Mouse (Mus musculus) frontal cortex, adult (tissue): ENCODE measurements around the gene Cdk15.

Experiments used
- ATAC-seq: cut with Nextera tagmentation; 2 replicates; pipeline ENCODE4 v1.9.2; 2017; ENCODE audit warnings: mild to moderate bottlenecking, moderate library complexity, mixed read lengths; ENCODE audit not compliant: low TSS enrichment

Gene Cdk15

DNA sequence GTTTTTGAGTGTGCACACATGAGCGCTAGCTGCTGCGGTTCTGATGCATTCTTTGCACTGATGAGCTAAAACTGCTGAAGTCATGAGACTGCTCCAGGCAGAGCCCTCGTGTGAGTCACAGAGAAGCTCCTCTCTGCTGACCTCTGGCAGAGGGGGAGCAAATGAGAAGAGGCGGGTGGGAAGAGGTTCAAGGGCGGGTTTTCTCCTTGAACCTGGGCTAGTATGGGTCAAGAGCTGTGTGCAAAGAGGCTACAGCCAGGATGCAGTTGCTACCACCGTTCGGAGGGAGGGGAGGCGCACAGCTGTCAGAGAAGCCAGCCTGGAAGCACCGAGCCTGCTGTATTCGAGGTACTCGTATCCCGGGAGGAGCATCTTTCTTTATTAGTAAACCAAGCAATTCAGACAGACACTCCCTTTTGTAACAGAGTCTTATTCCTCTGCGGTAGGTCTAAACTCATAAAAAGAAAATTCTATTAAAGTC, at the start of gene Cdk15:
Gene Cdk15, plus strand, starts transcription at position 156 of the 481 bp plus-strand sequence.
- peak; percentile 65 for ATAC-seq

DNA sequence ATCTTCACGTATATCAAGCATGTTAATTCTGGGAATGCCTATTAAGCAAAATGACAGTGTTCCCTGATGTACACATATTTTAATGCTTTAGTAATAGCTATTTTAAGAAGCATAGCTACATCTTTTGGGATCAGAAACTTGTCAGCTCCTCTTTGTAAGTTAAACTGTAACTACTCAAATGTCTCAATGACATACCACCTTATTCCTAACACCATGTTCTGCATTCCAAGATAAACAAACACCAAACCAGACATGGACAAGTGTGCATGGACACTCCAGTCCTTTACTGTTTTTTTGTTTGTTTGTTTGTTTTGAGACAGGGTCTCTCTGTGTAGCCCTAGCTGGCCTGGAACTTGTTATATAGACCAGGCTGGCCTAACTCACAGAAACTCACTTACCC, 48.4 kb upstream of the Cdk15 start:
- no peak for ATAC-seq

GRCm38 (mm10) chr1:59211651-59212050, 45.1 kb upstream of the Cdk15 start:
- ATAC-seq: no peak

GRCm38 (mm10) chr1:59212076-59212779, 44.5 kb upstream of the Cdk15 start:
- ATAC-seq: no peak

DNA sequence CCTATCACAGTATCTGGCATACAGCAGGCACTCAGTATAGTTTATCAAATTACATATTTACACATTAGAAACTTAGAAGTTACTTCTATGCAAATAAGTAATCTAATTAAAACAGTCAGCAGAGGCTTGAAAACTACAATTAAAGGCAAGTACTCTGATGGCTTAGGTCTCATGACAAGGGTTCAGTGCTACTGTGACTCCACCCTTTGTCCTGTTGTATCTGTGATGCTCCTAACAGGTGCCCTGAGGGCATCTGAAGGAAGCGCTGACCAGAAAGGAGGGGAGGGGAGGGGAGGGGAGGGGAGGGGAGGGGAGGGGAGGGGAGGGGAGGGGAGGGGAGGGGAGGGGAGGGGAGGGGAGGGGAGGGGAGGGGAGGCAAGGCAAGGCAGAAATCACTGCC, 43.8 kb upstream of the Cdk15 start:
- ATAC-seq: no peak

GRCm38 (mm10) chr1:59215446-59215845, 41.3 kb upstream of the Cdk15 start:
- ATAC-seq: 0 out of 2 replicates have a peak, but pooled peaks have one; percentile 20

- no peak for ATAC-seq
These were observed 36.3 kb upstream of the Cdk15 start for GRCm38 (mm10) chr1:59220371-59220770.

GRCm38 (mm10) chr1:59221591-59221990, 35.1 kb upstream of the Cdk15 start:
- ATAC-seq: no peak

DNA sequence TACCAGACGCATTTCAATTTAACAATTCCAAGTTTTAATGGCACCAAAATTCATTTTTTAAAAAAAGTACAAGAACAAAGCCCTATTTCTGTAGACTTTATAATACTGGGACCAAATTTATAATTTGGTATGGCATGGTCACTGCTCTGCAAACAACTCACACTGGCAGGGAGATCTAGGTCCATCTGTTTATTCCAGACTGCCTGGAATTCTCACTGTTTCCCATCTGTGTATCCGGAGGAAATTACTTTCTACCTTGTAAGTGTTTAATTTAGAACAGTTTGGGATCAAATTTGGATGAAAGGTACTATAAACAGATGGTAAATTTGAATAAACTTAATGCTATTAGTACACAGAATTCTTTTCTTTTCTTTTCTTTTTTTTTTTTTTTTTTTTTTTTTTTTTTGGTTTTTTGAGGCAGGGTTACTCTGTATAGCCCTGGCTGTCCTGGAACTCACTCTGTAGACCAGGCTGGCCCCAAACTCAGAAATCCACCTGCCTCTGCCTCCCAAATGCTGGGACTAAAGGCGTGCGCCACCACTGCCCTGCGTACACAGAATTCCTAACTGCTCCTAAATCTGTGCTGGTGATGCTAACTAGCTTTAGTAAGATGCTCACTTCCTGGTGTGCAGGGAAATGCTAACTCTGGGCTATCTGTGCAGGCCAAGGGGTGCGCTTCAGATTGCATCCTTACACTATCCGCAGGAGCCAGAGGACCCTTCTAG, 34.4 kb upstream of the Cdk15 start:
- no peak for ATAC-seq

DNA sequence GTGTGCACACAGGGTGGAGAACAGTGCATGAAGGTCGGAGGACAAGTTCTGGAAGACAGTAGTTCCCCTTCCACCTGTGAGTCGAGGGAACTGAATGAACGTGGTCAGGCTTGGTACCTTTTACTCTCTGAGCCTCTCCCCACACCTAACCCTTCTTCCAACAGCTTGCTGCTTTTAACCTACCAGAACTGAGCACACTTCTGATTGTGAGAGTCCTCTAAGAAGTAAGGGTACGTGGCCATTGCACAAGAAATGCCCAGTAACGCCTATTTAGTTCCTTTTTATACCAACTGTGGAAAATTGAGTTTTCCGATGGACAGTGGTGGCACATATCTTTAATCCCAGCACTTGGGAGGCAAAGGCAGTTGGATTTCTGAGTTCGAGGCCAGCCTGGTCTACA, 28.2 kb upstream of the Cdk15 start:
- no peak for ATAC-seq

DNA sequence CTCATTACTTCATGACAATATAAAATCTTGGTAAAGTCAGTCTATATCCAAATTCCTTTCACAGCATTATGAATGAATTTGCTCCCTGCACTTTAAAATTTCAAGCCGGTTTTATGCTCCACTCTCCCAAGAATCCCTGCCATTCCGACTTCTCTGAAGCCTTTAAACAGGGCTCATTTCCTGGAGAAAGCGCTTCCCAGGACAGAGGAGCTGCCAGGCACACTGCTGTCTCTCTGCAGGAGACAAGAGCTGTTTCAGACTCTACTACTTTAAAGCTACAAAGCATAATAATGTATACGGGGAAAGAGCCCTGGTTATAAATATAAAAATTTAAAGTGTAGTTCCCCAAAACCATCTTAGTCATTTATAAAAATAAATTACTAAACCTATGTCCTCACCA, 27.5 kb upstream of the Cdk15 start:
- no peak for ATAC-seq

GRCm38 (mm10) chr1:59236856-59237441, 19.8 kb upstream of the Cdk15 start, which contains the start of gene Als2:
TSS of gene Als2 (minus strand) at chr1:59237231.
- peak; percentile 91 for ATAC-seq

DNA sequence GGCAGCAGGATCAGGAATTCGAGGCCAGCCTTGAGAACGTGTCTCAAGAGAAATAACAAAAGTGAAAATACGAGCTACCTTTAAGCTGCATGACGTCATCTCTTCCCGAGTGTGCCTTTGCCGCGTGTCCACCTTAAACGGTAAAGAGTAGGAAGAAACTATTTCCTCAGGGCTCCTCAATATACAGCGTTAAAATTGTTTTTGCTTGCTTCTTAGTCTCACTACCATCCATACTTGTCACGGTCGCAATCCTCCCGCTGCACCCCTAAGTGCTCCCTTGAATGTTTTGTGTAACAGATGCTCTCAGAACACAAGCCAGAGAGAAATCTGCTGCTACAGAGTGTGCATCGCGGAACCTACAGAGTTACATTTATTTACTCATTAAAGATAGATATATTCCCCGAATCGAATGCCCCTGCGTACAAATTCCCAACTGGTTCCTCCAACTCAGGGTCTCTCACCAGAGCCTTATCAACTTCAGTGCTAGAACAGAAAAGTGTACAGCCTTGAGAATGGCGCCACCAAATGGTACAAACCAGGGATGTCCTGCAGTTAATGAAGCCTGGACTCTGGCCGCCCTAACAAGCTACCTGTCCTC, 19.0 kb upstream of the Cdk15 start:
- ATAC-seq: peak; percentile 68

- no peak for ATAC-seq
These were observed 12.9 kb upstream of the Cdk15 start for GRCm38 (mm10) chr1:59243770-59244169.

DNA sequence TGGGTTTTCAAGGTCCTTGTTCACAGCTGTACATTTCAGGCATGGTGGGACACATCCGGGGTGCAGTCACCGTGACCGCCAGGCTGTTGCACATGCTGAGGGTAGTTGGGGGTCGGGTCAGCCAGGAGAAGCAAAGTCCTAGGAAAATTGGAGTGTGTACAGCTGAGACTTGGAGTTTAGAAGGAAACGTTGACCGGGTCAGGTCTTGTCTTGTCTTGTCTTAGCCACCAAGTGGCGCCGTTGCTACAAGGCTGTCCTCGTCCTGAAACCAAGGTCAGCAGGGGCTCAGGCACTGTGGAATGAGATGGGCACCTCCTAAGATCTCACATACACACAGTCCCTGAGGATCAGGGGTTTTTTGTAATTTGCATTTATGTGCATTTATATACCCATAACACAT, 9.1 kb upstream of the Cdk15 start:
- ATAC-seq: peak; percentile 72; the same call in 1 of the 2 replicates

DNA sequence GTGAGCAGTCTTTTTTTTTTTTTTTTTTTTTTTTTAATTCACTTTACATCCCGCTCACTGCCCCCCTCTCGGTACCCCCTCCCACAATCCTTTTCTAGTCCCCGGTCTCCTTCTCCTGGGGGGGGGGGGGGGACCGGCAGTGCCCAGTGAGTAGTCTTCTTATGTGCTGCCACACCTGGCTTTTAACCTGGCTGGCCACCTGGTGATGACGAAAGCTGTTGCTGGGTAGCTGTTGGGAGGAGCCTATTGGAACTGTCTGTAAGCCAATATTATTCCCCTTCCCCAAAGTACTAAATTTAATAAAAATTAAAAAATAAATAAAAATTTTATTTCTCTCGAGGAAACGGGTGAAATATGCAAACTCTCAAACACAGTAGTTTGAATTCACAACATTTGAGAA, 3.9 kb upstream of the Cdk15 start:
- no peak for ATAC-seq

DNA sequence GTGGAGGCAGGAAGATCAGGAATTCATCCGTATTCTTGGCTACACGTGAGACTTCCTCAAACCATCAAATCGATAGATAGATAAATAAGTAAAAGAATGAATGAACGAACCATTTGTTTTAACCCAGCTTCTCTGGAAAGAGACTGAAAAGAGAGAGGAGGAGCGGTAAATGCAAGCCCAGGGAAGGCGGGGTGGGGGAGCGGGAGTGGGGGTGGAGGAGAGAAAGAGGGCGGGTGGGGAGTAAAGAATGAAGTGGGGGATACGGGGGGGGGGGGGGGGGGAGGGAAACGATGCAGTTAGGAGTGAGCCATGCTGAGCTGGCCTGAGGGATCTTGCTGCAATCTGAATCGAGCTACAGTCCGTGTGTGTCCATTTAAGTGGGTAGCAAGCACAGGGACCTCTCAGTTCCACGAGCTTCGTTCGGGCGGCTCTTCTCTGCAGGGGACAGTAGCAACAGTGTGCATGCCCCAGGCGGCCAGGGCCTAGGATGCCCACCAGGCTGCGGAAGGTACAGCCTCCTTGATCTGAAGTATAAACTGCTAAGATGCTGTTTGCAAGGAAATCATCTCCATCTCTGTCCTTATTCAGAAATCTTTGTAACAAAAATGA, 3.3 kb upstream of the Cdk15 start:
- no peak for ATAC-seq

DNA sequence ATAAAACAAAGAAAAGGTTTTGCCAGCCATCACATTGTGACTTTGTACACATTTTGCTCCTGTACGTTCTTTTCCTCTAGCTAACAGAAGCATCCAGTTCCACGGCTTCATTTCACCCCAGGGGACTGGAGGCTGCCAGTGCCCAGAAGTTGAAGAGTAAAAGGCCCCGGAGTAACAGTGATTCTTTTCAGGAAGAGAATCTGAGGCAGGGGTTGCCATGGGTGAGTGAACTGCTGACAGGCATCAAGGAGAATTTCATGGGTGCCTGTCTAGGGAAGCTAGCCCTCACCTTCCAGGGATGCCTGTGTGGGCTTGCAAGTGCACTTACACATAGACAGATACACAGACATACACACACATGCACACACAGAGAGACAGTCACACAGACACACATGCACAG, 1.0 kb downstream of the Cdk15 start:
- no peak for ATAC-seq

- ATAC-seq: no peak
These were observed 12.2 kb downstream of the Cdk15 start for GRCm38 (mm10) chr1:59268931-59269330.

GRCm38 (mm10) chr1:59269466-59269865, 12.8 kb downstream of the Cdk15 start:
- ATAC-seq: no peak

GRCm38 (mm10) chr1:59269951-59270689, 13.4 kb downstream of the Cdk15 start:
- ATAC-seq: no peak
